Mouse (Mus musculus) ES-E14 (cell line): ENCODE data around the gene Opalin. TPM values are rescaled to one million over a fixed set of nuclear protein-coding genes. Genes with fewer than 3 reads are reported as not detected.

ENCODE experiments used
- DNase-seq: peaks from one replicate; pipeline ENCODE4 v3.0.0-alpha.2; 2013; ENCODE audit warnings: low read depth, low spot score
- H3K27ac ChIP-seq: 2 replicates; pipeline ENCODE4 v1.5.1; 2012; ENCODE audit warnings: low read depth, mild to moderate bottlenecking, low read length, moderate library complexity, mixed read lengths; ENCODE audit not compliant: poor library complexity, insufficient read depth, severe bottlenecking
- H3K36me3 ChIP-seq: 2 replicates; pipeline ENCODE4 v1.6.1; 2012; ENCODE audit warnings: mild to moderate bottlenecking, low read length, moderate library complexity, mixed read lengths; ENCODE audit not compliant: control insufficient read depth, poor library complexity, insufficient read depth, severe bottlenecking
- H3K4me1 ChIP-seq, 2 experiments: fragments of 150-350 bp in 1 of 2; sonication (generic) in 1 of 2; 2 replicates each; pipeline ENCODE4 v1.6.1; 2012; ENCODE audit warnings: low read length in 2 of 2, mild to moderate bottlenecking in 1 of 2, mixed read lengths in 1 of 2; ENCODE audit not compliant: control insufficient read depth in 2 of 2, insufficient read depth in 2 of 2, poor library complexity in 1 of 2
- H3K4me3 ChIP-seq, 2 experiments: fragments of 150-350 bp in 1 of 2; sonication (generic) in 1 of 2; 2 replicates each; pipeline ENCODE4 v1.5.1; 2012; ENCODE audit warnings: low read length in 2 of 2, low read depth in 1 of 2, mild to moderate bottlenecking in 1 of 2, mixed read lengths in 1 of 2; ENCODE audit not compliant: insufficient read depth in 1 of 2, poor library complexity in 1 of 2, severe bottlenecking in 1 of 2
- H3K9ac ChIP-seq: 2 replicates; pipeline ENCODE4 v1.6.1; 2012; ENCODE audit warnings: low read depth, mild to moderate bottlenecking, low read length, mixed read lengths; ENCODE audit not compliant: poor library complexity, insufficient read depth, severe bottlenecking
- H3K9me3 ChIP-seq: fragments of 150-350 bp; sonication (generic); 2 replicates; pipeline ENCODE4 v1.6.1; 2012; ENCODE audit warnings: low read depth, mild to moderate bottlenecking, low read length; ENCODE audit not compliant: control insufficient read depth, insufficient read depth
- CHD2 ChIP-seq: IDR thresholded peaks from 2 replicates; pipeline ENCODE4 v1.6.1; 2014; ENCODE audit warnings: mild to moderate bottlenecking, low read depth, low read length, inconsistent platforms
- HCFC1 ChIP-seq: IDR thresholded peaks from 2 replicates; pipeline ENCODE4 v1.6.1; 2012; ENCODE audit warnings: low read length, inconsistent platforms, borderline replicate concordance; ENCODE audit not compliant: insufficient read depth
- MAFK ChIP-seq: IDR thresholded peaks from 2 replicates; pipeline ENCODE4 v1.6.1; 2014; ENCODE audit warnings: mild to moderate bottlenecking, low read depth, low read length, inconsistent platforms; ENCODE audit not compliant: insufficient read depth
- ZC3H11A ChIP-seq: IDR thresholded peaks from 2 replicates; pipeline ENCODE4 v1.6.1; 2012; ENCODE audit warnings: low read depth, mild to moderate bottlenecking, inconsistent platforms, low read length, borderline replicate concordance
- ZNF384 ChIP-seq: IDR thresholded peaks from 2 replicates; pipeline ENCODE4 v1.6.1; 2012; ENCODE audit warnings: low read depth, low read length, inconsistent platforms
- in situ Hi-C, 2 experiments: fragments of 600-800 bp; cut with MboI; formaldehyde crosslinking; loops; one replicate each; pipeline ENCODE4 v1.15.1; 2025; ENCODE audit warnings: low sequenced_read_pairs in 2 of 2, inconsistent platforms in 1 of 2; ENCODE audit not compliant: unreplicated experiment in 2 of 2
- total RNA-seq: library from RNA; depleted of rRNA; stranded (reverse); fragments of 300-350 nt; gene quantifications from 2 replicates; pipeline ENCODE4 v1.2.3, GENCODE M21; 2012

The Opalin gene
- total RNA-seq, 1 experiment, result not detected

GRCm38 (mm10) chr19:41114611-41115010, 37.7 kb upstream of the Opalin start:
- DNase-seq, result no peak
- TF ChIP-seq ZC3H11A (no peak), MAFK (no peak), ZNF384 (no peak), HCFC1 (no peak), CHD2 (no peak)
- Histone ChIP-seq H3K4me1 (no peaks in the 10 kb centered on the region), H3K4me3 (no peak overlapping the region), H3K27ac (no peak overlapping the region), H3K9me3 (no peaks in the 10 kb centered on the region), H3K36me3 (no peaks in the 10 kb centered on the region), H3K9ac (no peak overlapping the region)
- in situ Hi-C loops, result no loop called here

- in situ Hi-C loops, result no loop called here
- H3K4me1 ChIP-seq, result no peaks in the 10 kb centered on the region
- no peak overlapping the region for H3K4me3 ChIP-seq
- H3K9me3 ChIP-seq, result no peaks in the 10 kb centered on the region
- H3K9ac ChIP-seq, result no peak overlapping the region
- no peak for DNase-seq
- no peak overlapping the region for H3K27ac ChIP-seq
- H3K36me3 ChIP-seq, result no peaks in the 10 kb centered on the region
- TF ChIP-seq ZC3H11A (no peak), MAFK (no peak), CHD2 (no peak), ZNF384 (no peak), HCFC1 (no peak)
Measured at GRCm38 (mm10) chr19:41113911-41114531, 37.1 kb upstream of the Opalin start.

GRCm38 (mm10) chr19:41112609-41113008, 35.7 kb upstream of the Opalin start:
- no peak overlapping the region for H3K27ac ChIP-seq
- H3K9ac ChIP-seq, result no peak overlapping the region
- in situ Hi-C loops, result no loop called here
- H3K36me3 ChIP-seq, result no peaks in the 10 kb centered on the region
- no peak for DNase-seq
- H3K4me3 ChIP-seq, result no peak overlapping the region
- H3K9me3 ChIP-seq, result no peaks in the 10 kb centered on the region
- TF ChIP-seq CHD2 (no peak), ZNF384 (no peak), ZC3H11A (no peak), HCFC1 (no peak), MAFK (no peak)
- no peaks in the 10 kb centered on the region for H3K4me1 ChIP-seq

- no peak for TF ChIP-seq HCFC1
- no peak for TF ChIP-seq ZC3H11A
- TF ChIP-seq ZNF384, result no peak
- TF ChIP-seq MAFK, result no peak
- no peak for TF ChIP-seq CHD2
- Histone ChIP-seq H3K27ac (no peak overlapping the region), H3K9ac (no peak overlapping the region), H3K9me3 (no peaks in the 10 kb centered on the region), H3K36me3 (no peaks in the 10 kb centered on the region), H3K4me3 (no peak overlapping the region), H3K4me1 (no peaks in the 10 kb centered on the region)
- in situ Hi-C loops, result no loop called here
- DNase-seq, result no peak
Measured at GRCm38 (mm10) chr19:41109991-41110390, 33.1 kb upstream of the Opalin start.

- no peak overlapping the region for H3K9ac ChIP-seq
- no peak for DNase-seq
- H3K4me3 ChIP-seq, result no peak overlapping the region
- TF ChIP-seq HCFC1 (no peak), MAFK (no peak), ZC3H11A (no peak), ZNF384 (no peak), CHD2 (no peak)
- in situ Hi-C loops, result no loop called here
- no peaks in the 10 kb centered on the region for H3K4me1 ChIP-seq
- no peaks in the 10 kb centered on the region for H3K36me3 ChIP-seq
- H3K27ac ChIP-seq, result no peak overlapping the region
- H3K9me3 ChIP-seq, result no peaks in the 10 kb centered on the region
Measured at GRCm38 (mm10) chr19:41109496-41109895, 32.6 kb upstream of the Opalin start.
